Mouse (Mus musculus): ENCODE measurements at regions not wholly inside any gene's neighbourhood (a gene's known extent, or its start where the extent isn't known, plus 50 kb on each side); places are given as distances from the start of the nearest gene placed in this dataset.

DNA sequence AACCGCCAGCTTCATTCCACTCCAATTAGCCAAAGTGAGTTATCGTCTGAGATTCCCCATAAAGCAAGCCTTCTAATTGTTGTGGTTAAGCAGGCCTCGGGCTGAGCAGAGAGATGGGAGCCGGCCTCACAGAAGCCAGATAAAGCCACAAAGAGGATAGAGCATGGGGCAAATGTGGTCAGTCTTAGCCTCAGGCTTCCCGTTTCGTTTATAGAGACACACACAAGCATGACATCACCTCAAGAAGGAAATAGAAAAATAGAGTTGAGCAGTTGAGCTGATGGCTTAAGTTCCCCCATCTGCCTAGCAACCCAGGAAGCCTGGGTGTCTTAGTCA is 125.5 kb downstream of the Ets2 start:
- no peak overlapping the region for H3K4me2 ChIP-seq
- H3K4me3 ChIP-seq (ENCODE audit: low read depth, low read length): no peak overlapping the region
- H3K27ac ChIP-seq (ENCODE audit: low read depth, low read length): no peak overlapping the region
- ATAC-seq (ENCODE audit: low FRiP score): no peak
- no peaks in the 10 kb centered on the region for H3K9me3 ChIP-seq (ENCODE audit: control insufficient read depth, low read length)
- no peak overlapping the region for H3K9ac ChIP-seq (ENCODE audit: low read length)
- H3K4me1 ChIP-seq (ENCODE audit: control insufficient read depth, insufficient read depth, low read length): peaks cover 5% of the 10 kb centered on the region
- H3K36me3 ChIP-seq (ENCODE audit: control insufficient read depth, insufficient read depth, low read length): no peaks in the 10 kb centered on the region
- no peaks in the 10 kb centered on the region for H3K27me3 ChIP-seq (ENCODE audit: control insufficient read depth, insufficient read depth, low read length)
- DNase-seq (ENCODE audit: low spot score, missing footprints): peak; percentile 2
- 88% methylated on average over 6 of the region's 6 CpGs for WGBS

DNA sequence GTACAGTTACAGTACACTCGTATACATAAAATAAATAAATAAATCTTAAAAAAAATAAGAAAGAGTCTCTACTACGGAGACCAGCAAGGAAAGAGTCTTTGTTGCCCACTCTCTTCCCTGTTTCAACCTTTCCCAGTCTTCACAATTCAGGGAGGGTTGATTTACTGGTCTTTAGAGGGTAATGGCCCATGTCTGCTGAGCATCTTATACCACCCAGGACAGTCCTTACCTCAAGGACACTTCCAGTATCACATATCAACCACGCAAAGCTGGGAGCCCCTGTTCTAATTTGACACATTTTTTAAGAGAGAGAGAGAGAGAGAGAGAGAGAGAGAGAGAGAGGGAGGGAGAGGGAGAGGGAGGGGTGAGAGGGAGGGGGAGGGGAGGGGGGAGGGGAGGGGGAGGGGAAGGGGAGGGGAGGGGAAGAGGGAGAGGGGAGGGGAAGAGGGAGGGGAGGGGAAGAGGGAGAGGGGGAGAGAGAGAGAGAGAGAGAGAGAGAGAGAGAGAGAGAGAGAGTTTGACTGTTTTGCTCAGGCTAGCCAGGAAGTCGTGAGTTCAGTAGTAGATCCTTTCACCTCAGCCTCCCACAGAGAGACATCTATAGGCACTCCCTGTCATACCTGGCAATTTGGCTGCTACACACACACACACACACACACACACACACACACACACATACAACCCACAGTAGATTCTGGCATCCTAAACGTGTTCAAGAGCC is 125.0 kb downstream of the Ets2 start:
- no peaks in the 10 kb centered on the region for H3K9me3 ChIP-seq (ENCODE audit: control insufficient read depth, low read length)
- no peaks in the 10 kb centered on the region for H3K36me3 ChIP-seq (ENCODE audit: control insufficient read depth, insufficient read depth, low read length)
- ATAC-seq (ENCODE audit: low FRiP score) (no peak), DNase-seq (ENCODE audit: low spot score, missing footprints) (no peak)
- H3K4me3 ChIP-seq (ENCODE audit: low read depth, low read length): no peak overlapping the region
- H3K9ac ChIP-seq (ENCODE audit: low read length): no peak overlapping the region
- H3K4me1 ChIP-seq (ENCODE audit: control insufficient read depth, insufficient read depth, low read length): peaks cover 2% of the 10 kb centered on the region
- WGBS: 81% methylated on average over 5 of the region's 5 CpGs
- H3K27ac ChIP-seq (ENCODE audit: low read depth, low read length): no peak overlapping the region
- no peak overlapping the region for H3K4me2 ChIP-seq
- H3K27me3 ChIP-seq (ENCODE audit: control insufficient read depth, insufficient read depth, low read length): no peaks in the 10 kb centered on the region

DNA sequence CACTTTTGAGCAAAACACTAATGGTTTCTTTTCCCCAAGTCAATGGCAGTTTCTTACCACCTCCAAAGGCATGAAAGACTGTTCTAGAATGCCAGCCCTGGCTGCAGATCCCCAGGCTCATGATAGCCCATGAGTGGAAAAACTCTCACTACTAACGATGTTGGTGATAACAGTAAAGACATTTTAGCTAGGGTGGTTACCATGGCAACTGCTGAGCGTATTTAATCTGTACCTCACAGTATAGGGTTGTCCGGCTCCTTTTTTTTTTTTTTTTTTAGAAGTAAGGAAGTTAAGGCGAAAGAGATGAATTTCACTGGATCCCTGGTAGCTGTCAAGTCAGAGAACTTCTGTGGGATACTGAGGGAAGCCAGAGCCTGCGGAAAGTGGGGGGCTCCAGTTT is 123.8 kb downstream of the Ets2 start:
- DNase-seq (ENCODE audit: low spot score, missing footprints) (no peak), ATAC-seq (ENCODE audit: low FRiP score) (no peak)
- Histone ChIP-seq H3K4me1 (ENCODE audit: control insufficient read depth, insufficient read depth, low read length) (no peaks in the 10 kb centered on the region; the same call in 1 of the 2 replicates), H3K4me2 (no peak overlapping the region), H3K36me3 (ENCODE audit: control insufficient read depth, insufficient read depth, low read length) (no peaks in the 10 kb centered on the region), H3K9ac (ENCODE audit: low read length) (no peak overlapping the region), H3K9me3 (ENCODE audit: control insufficient read depth, low read length) (no peaks in the 10 kb centered on the region), H3K4me3 (ENCODE audit: low read depth, low read length) (no peak overlapping the region), H3K27ac (ENCODE audit: low read depth, low read length) (no peak overlapping the region), H3K27me3 (ENCODE audit: control insufficient read depth, insufficient read depth, low read length) (no peaks in the 10 kb centered on the region)
- 69% methylated on average over 5 of the region's 5 CpGs for WGBS

DNA sequence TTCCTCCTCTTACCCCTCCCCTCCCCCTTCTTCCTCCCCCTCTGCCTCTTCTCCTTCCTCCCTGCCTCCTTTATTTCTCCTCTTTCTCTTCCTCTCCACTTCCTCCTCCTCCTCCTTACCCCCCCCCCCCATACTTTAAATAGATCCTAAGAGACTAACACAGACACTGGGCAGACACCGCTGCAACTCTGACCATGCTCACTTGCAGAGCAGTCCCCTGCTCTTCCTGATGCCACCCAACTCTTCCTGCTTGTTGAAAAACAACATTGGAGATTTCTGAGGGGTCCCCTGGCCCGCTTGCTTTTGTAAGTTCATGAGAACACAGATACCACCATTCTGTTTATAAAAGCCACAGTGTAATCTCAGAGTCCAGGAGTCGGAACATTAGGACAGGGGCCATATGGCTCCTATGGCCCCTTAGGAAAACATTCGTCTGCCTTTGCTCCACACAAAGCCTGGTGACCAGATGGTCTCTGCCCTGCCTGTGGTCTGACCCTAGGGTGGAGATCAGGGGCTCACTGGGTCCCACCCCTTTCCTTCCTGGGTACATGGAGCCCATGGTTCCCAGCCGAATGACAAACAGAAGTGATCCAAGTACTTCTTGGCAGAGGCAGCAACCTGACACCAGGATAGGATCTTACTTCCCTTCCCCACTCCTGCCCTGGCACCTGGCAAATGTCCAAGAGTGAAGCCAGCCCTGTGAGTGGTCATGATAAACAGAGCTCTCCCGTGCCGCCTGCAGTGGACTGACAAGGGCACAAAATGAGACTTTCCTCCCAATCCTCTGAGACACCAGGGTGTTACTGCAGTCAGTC is 123.1 kb downstream of the Ets2 start:
- DNase-seq (ENCODE audit: low spot score, missing footprints) (peak; percentile 90), ATAC-seq (ENCODE audit: low FRiP score) (peak; percentile 61)
- no peak overlapping the region for H3K27ac ChIP-seq (ENCODE audit: low read depth, low read length)
- H3K9ac ChIP-seq (ENCODE audit: low read length): no peak overlapping the region
- no peak overlapping the region for H3K4me3 ChIP-seq (ENCODE audit: low read depth, low read length)
- no peaks in the 10 kb centered on the region; the same call in 1 of the 2 replicates for H3K4me1 ChIP-seq (ENCODE audit: control insufficient read depth, insufficient read depth, low read length)
- H3K4me2 ChIP-seq: no peak overlapping the region
- H3K36me3 ChIP-seq (ENCODE audit: control insufficient read depth, insufficient read depth, low read length): no peaks in the 10 kb centered on the region
- H3K9me3 ChIP-seq (ENCODE audit: control insufficient read depth, low read length): no peaks in the 10 kb centered on the region
- WGBS: 44% methylated on average over 7 of the region's 7 CpGs
- H3K27me3 ChIP-seq (ENCODE audit: control insufficient read depth, insufficient read depth, low read length): no peaks in the 10 kb centered on the region

DNA sequence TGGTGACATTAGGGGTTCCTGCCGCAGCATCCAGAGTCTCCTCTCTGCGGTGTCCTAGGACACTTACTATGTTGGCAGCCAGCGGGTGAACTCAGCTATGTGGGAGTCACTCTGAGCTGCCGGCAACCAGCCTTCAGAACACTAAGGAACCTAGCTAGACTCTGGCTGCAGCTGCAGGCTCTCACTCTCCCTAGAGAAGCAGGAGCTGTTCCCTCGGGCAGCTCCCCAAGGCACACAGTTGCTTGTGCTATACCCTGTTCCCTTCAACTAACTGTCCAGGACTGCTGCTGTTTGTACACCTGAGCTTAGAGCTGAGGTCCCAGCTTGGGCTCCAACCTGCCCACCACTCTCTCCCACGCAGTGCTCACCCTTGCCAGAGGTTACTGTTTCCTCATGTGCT is 121.9 kb downstream of the Ets2 start:
- Histone ChIP-seq H3K9ac (ENCODE audit: low read length) (no peak overlapping the region), H3K4me2 (no peak overlapping the region), H3K27ac (ENCODE audit: low read depth, low read length) (no peak overlapping the region), H3K36me3 (ENCODE audit: control insufficient read depth, insufficient read depth, low read length) (no peaks in the 10 kb centered on the region), H3K27me3 (ENCODE audit: control insufficient read depth, insufficient read depth, low read length) (no peaks in the 10 kb centered on the region), H3K4me1 (ENCODE audit: control insufficient read depth, insufficient read depth, low read length) (no peaks in the 10 kb centered on the region; the same call in 1 of the 2 replicates), H3K9me3 (ENCODE audit: control insufficient read depth, low read length) (no peaks in the 10 kb centered on the region), H3K4me3 (ENCODE audit: low read depth, low read length) (no peak overlapping the region)
- WGBS: 74% methylated on average over 6 of the region's 6 CpGs
- no peak for DNase-seq (ENCODE audit: low spot score, missing footprints)
- ATAC-seq (ENCODE audit: low FRiP score): no peak

DNA sequence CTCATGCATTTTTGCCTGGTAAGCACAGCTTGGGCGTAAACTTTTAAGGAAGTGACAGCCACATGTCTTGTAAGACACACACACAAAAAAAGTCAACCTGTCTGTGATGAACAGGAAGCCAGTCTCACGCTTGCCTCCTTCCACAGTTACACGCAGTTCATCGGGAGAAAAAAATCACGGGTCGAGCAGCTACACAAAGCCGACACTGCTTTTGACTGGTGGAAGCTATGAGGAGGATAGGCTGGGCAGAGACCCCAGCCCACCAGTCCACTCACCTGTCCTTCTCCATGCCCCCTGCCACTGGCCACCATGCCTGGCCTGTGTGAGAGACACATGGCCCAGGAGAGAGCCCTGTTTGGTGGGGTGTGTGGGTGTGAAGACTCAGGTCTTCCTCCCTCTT is 119.2 kb downstream of the Ets2 start:
- Histone ChIP-seq H3K9ac (ENCODE audit: low read length) (no peak overlapping the region), H3K9me3 (ENCODE audit: control insufficient read depth, low read length) (peaks cover 3% of the 10 kb centered on the region; the same call in 1 of the 2 replicates), H3K27ac (ENCODE audit: low read depth, low read length) (no peak overlapping the region), H3K4me2 (no peak overlapping the region), H3K27me3 (ENCODE audit: control insufficient read depth, insufficient read depth, low read length) (no peaks in the 10 kb centered on the region), H3K4me1 (ENCODE audit: control insufficient read depth, insufficient read depth, low read length) (no peaks in the 10 kb centered on the region; the same call in 1 of the 2 replicates), H3K36me3 (ENCODE audit: control insufficient read depth, insufficient read depth, low read length) (no peaks in the 10 kb centered on the region), H3K4me3 (ENCODE audit: low read depth, low read length) (no peak overlapping the region)
- no peak for DNase-seq (ENCODE audit: low spot score, missing footprints)
- 85% methylated on average over 7 of the region's 7 CpGs for WGBS
- no peak for ATAC-seq (ENCODE audit: low FRiP score)

DNA sequence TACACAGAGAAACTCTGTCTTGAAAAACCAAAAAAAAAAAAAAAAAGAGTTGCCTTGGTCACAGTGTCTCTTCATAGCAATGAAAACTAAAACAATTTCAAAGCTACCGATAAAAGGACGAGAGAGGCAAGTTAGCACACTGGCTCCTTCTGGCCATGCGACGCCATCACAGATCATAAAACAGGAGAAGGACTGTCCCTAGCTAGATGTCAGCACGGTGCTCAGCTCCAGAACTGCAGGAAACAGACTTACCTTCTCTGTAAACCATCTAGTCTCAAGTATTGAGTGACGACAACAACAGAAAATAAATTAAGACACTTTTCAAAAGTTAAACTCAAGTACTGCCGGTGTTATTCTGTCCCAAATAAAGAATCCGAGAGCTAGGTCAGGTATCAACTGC is 118.7 kb downstream of the Ets2 start:
- no peak overlapping the region for H3K4me3 ChIP-seq (ENCODE audit: low read depth, low read length)
- no peak overlapping the region for H3K4me2 ChIP-seq
- WGBS: 84% methylated on average over 8 of the region's 8 CpGs
- no peak overlapping the region for H3K27ac ChIP-seq (ENCODE audit: low read depth, low read length)
- no peaks in the 10 kb centered on the region for H3K27me3 ChIP-seq (ENCODE audit: control insufficient read depth, insufficient read depth, low read length)
- no peak overlapping the region for H3K9ac ChIP-seq (ENCODE audit: low read length)
- H3K36me3 ChIP-seq (ENCODE audit: control insufficient read depth, insufficient read depth, low read length): no peaks in the 10 kb centered on the region
- H3K4me1 ChIP-seq (ENCODE audit: control insufficient read depth, insufficient read depth, low read length): no peaks in the 10 kb centered on the region; the same call in 1 of the 2 replicates
- ATAC-seq (ENCODE audit: low FRiP score) (no peak), DNase-seq (ENCODE audit: low spot score, missing footprints) (no peak)
- peaks cover 3% of the 10 kb centered on the region; the same call in 1 of the 2 replicates for H3K9me3 ChIP-seq (ENCODE audit: control insufficient read depth, low read length)

DNA sequence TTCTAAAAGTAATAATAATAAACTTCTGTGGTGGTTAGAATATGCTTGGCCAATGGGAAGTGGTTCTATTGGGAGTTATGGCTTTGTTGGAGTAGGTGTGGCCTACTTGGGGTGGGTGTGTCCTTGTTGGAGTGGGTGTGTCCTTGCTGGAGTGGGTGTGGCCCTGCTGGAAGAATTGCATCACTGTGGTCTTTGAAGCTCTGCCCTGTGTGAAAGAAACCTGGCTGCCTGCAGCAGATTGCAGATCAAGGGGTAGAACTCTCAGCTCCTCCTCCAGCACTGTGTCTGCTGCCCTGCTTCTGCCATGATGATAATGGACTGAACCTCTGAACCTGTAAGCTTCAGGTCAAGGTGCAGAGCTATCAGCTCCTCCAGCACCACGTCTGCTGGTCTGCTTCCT is 118.1 kb downstream of the Ets2 start:
- Histone ChIP-seq H3K9me3 (ENCODE audit: control insufficient read depth, low read length) (peaks cover 3% of the 10 kb centered on the region; the same call in 1 of the 2 replicates), H3K4me1 (ENCODE audit: control insufficient read depth, insufficient read depth, low read length) (no peaks in the 10 kb centered on the region; the same call in 1 of the 2 replicates), H3K27ac (ENCODE audit: low read depth, low read length) (no peak overlapping the region), H3K4me3 (ENCODE audit: low read depth, low read length) (no peak overlapping the region), H3K36me3 (ENCODE audit: control insufficient read depth, insufficient read depth, low read length) (no peaks in the 10 kb centered on the region), H3K9ac (ENCODE audit: low read length) (no peak overlapping the region), H3K27me3 (ENCODE audit: control insufficient read depth, insufficient read depth, low read length) (no peaks in the 10 kb centered on the region), H3K4me2 (no peak overlapping the region)
- no peak for ATAC-seq (ENCODE audit: low FRiP score)
- WGBS: 75% methylated on average over 1 of the region's 1 CpGs
- no peak for DNase-seq (ENCODE audit: low spot score, missing footprints)

DNA sequence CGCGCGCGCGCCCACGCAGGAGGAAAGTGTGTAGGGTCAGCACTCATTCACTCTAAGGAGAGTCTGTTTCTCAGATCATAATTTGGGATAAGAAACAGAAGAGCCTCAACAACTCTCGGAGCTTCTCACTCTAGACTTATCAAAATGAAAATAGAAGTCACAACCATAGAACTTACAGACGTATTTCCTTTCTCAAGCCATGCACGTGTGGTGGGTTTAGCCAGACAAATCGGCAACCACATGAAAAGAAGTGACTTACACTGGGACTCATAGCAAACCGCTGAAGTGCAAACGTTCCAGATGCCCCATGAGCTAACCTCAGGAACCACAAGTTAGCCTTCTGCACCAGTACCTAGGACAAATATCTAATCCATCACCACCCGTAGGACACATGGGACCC is 114.1 kb downstream of the Ets2 start:
- no peak overlapping the region for H3K4me3 ChIP-seq (ENCODE audit: low read depth, low read length)
- H3K27me3 ChIP-seq (ENCODE audit: control insufficient read depth, insufficient read depth, low read length): no peaks in the 10 kb centered on the region
- H3K9me3 ChIP-seq (ENCODE audit: control insufficient read depth, low read length): peaks cover 3% of the 10 kb centered on the region; the same call in 1 of the 2 replicates
- whole genome bisulfite sequencing: 96% methylated on average over 13 of the region's 13 CpGs
- no peak overlapping the region for H3K9ac ChIP-seq (ENCODE audit: low read length)
- DNase-seq (ENCODE audit: low spot score, missing footprints): no peak
- no peak for ATAC-seq (ENCODE audit: low FRiP score)
- no peak overlapping the region for H3K27ac ChIP-seq (ENCODE audit: low read depth, low read length)
- H3K4me2 ChIP-seq: no peak overlapping the region
- no peaks in the 10 kb centered on the region for H3K36me3 ChIP-seq (ENCODE audit: control insufficient read depth, insufficient read depth, low read length)
- H3K4me1 ChIP-seq (ENCODE audit: control insufficient read depth, insufficient read depth, low read length): no peaks in the 10 kb centered on the region
